Mouse (Mus musculus) kidney, embryonic 16.5 days (tissue): ENCODE data around the gene Chst15. TPM values are rescaled to one million over a fixed set of nuclear protein-coding genes. Genes with fewer than 3 reads are reported as not detected.
A peak's percentile ranks its signal among the peaks of the same experiment; 100 is the strongest.

Source experiments
- ATAC-seq: fragments of 200-750 bp; cut with Nextera tagmentation; 2 replicates; pipeline ENCODE4 v1.8.0; 2017; ENCODE audit warnings: moderate TSS enrichment; ENCODE audit not compliant: low FRiP score, low TSS enrichment
- H3K27ac ChIP-seq: fragments of 300-500 bp; sonication (generic); 2 replicates; pipeline ENCODE4 v1.5.1; 2014; ENCODE audit warnings: low read length
- H3K27me3 ChIP-seq: fragments of 300-500 bp; sonication (generic); 2 replicates; pipeline ENCODE4 v1.6.1; 2014; ENCODE audit warnings: low read length, control low read depth, mixed read lengths; ENCODE audit not compliant: insufficient read depth
- H3K36me3 ChIP-seq: fragments of 300-500 bp; sonication (generic); 2 replicates; pipeline ENCODE4 v1.6.1; 2014; ENCODE audit warnings: low read length, control low read depth, mixed read lengths; ENCODE audit not compliant: insufficient read depth
- H3K4me1 ChIP-seq: fragments of 300-500 bp; sonication (generic); 2 replicates; pipeline ENCODE4 v1.6.1; 2014; ENCODE audit warnings: low read length, control low read depth, mixed read lengths; ENCODE audit not compliant: insufficient read depth
- H3K4me2 ChIP-seq: fragments of 300-500 bp; sonication (generic); replicated peaks from 2 replicates; pipeline ENCODE4 v1.6.1; 2014; ENCODE audit warnings: low read depth, low read length
- H3K4me3 ChIP-seq: fragments of 300-500 bp; sonication (generic); 2 replicates; pipeline ENCODE4 v1.5.1; 2014; ENCODE audit warnings: mild to moderate bottlenecking, low read length
- H3K9ac ChIP-seq: fragments of 300-500 bp; sonication (generic); replicated peaks from 2 replicates; pipeline ENCODE4 v1.6.1; 2014; ENCODE audit warnings: low read length
- H3K9me3 ChIP-seq: fragments of 300-500 bp; sonication (generic); 2 replicates; pipeline ENCODE4 v1.6.1; 2016; ENCODE audit warnings: low read length, control low read depth
- WGBS: fragments of 180-500 bp; shearing (Covaris S2); extraction: QIAGEN DNeasy Blood & Tissue Kit; methylation state at CpG from one replicate; pipeline ENCODE4 v1.1.7; 2014; 5-methylcytosine and 5-hydroxymethylcytosine counted together
- polyA plus RNA-seq: library from polyadenylated mRNA; unstranded; fragments of >200 nt; fragmentation: Nextera tagmentation; extraction: Ambion mirVana; gene quantifications from 2 replicates; pipeline ENCODE4 v1.2.1, GENCODE M21; 2015

The Chst15 gene
- polyA plus RNA-seq, 1 experiment from 2014 or later: 19.7 TPM

GRCm38 (mm10) chr7:132269661-132270060 lies 47.4 kb downstream of the Chst15 start:
- H3K27me3 ChIP-seq: no peaks in the 10 kb centered on the region
- no peak overlapping the region for H3K9ac ChIP-seq
- peaks cover 17% of the 10 kb centered on the region; the same call in 1 of the 2 replicates for H3K36me3 ChIP-seq
- H3K4me2 ChIP-seq: no peak overlapping the region
- 82% methylated on average over 3 of the region's 3 CpGs for WGBS
- H3K27ac ChIP-seq: no peak overlapping the region
- H3K4me1 ChIP-seq: no peaks in the 10 kb centered on the region
- no peak for ATAC-seq
- H3K9me3 ChIP-seq: peaks cover 4% of the 10 kb centered on the region; the same call in 1 of the 2 replicates
- no peak overlapping the region for H3K4me3 ChIP-seq

- Histone ChIP-seq H3K9ac (no peak overlapping the region), H3K27ac (no peak overlapping the region), H3K9me3 (peaks cover 4% of the 10 kb centered on the region; the same call in 1 of the 2 replicates), H3K4me1 (no peaks in the 10 kb centered on the region), H3K27me3 (no peaks in the 10 kb centered on the region), H3K4me2 (no peak overlapping the region), H3K4me3 (no peak overlapping the region), H3K36me3 (peaks cover 22% of the 10 kb centered on the region; the same call in 1 of the 2 replicates)
- WGBS: 75% methylated on average over 4 of the region's 4 CpGs
- ATAC-seq: no peak
Measured at GRCm38 (mm10) chr7:132267721-132268498, 49.1 kb downstream of the Chst15 start.

DNA sequence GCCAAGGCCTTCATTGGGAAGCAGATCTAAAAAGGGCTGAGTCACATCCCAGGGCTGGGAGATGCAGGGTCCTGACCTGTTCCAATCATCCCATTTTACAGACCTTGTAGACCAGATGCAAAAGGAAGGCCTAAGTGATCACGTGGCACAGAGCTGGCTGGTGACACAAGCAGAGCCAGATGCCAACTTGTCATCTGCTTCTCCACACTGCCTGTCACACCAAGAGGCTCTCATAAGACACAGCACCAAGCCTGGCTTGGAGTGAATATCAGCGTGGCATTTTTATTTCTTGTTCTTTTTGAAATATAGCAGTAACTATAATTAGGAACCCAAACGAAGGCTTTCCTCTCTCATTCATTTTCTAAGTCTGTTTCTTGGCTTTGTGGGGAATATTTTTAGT lies 52.3 kb downstream of the Chst15 start:
- peaks cover 24% of the 10 kb centered on the region; the same call in 1 of the 2 replicates for H3K36me3 ChIP-seq

DNA sequence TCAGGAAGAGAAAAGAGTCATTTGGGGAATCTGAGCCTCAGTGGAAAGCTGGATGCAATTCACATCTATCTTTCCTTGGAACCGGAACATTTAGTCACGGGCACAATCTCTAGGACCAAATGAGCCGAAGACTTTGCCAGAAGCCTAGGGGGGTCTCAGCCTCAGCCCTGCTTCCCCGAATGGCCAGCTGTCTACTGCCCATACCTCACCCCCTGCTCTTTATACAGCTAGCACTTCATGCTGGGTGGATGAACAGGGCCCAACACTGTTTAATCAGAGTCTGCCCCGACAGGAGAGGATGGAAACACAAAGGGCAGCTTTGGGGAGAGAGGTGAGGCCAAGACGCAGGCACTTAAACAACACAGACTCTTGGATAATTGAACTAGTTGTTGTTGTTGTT lies 53.8 kb downstream of the Chst15 start:
- H3K4me1 ChIP-seq: peaks cover 15% of the 10 kb centered on the region
- no peak overlapping the region for H3K9ac ChIP-seq
- H3K27ac ChIP-seq: no peak overlapping the region
- H3K9me3 ChIP-seq: no peaks in the 10 kb centered on the region
- no peak overlapping the region for H3K4me2 ChIP-seq
- no peaks in the 10 kb centered on the region for H3K27me3 ChIP-seq
- peaks cover 23% of the 10 kb centered on the region; the same call in 1 of the 2 replicates for H3K36me3 ChIP-seq
- H3K4me3 ChIP-seq: no peak overlapping the region
- no peak for ATAC-seq
- 76% methylated on average over 6 of the region's 6 CpGs for WGBS

More for the DNA sequence above, 52.3 kb downstream of the Chst15 start:
- Histone ChIP-seq H3K4me3 (no peak overlapping the region), H3K9ac (no peak overlapping the region), H3K9me3 (no peaks in the 10 kb centered on the region), H3K27me3 (no peaks in the 10 kb centered on the region), H3K4me1 (peaks cover 4% of the 10 kb centered on the region), H3K4me2 (no peak overlapping the region), H3K27ac (no peak overlapping the region)
- 77% methylated on average over 3 of the region's 3 CpGs for WGBS
- ATAC-seq: no peak

DNA sequence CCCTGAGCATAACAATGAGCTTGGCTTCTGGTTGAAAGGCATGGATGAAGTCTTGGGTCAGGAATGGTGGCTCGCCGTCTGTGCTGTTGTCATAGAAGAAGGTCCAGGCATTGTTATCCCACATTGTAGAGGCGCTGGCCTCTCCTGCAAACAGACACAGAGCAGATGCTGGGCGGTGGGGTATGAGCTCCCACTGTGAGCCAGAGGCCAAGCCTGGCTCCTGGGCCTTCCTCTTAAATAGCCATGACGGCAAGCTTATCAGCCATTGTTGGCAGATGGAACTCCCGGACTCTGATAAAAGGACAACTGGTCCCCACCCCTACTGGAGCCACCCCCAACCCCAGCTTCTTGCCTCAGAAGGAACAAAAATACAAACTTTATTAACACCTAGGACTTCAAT lies 54.3 kb downstream of the Chst15 start:
- H3K4me2 ChIP-seq: no peak overlapping the region
- peaks cover 21% of the 10 kb centered on the region; the same call in 1 of the 2 replicates for H3K36me3 ChIP-seq
- no peak overlapping the region for H3K4me3 ChIP-seq
- H3K27me3 ChIP-seq: no peaks in the 10 kb centered on the region
- H3K9ac ChIP-seq: no peak overlapping the region
- no peak for ATAC-seq
- peaks cover 15% of the 10 kb centered on the region for H3K4me1 ChIP-seq
- WGBS: 76% methylated on average over 6 of the region's 6 CpGs
- no peaks in the 10 kb centered on the region for H3K9me3 ChIP-seq
- H3K27ac ChIP-seq: no peak overlapping the region

- peaks cover 15% of the 10 kb centered on the region for H3K4me1 ChIP-seq
- peaks cover 16% of the 10 kb centered on the region; the same call in 1 of the 2 replicates for H3K36me3 ChIP-seq
- H3K4me2 ChIP-seq: no peak overlapping the region
- WGBS: 72% methylated on average over 3 of the region's 3 CpGs
- no peaks in the 10 kb centered on the region for H3K27me3 ChIP-seq
- no peak overlapping the region for H3K27ac ChIP-seq
- no peak overlapping the region for H3K9ac ChIP-seq
- no peaks in the 10 kb centered on the region for H3K9me3 ChIP-seq
- no peak for ATAC-seq
- no peak overlapping the region for H3K4me3 ChIP-seq
Measured at GRCm38 (mm10) chr7:132261885-132262284, 55.1 kb downstream of the Chst15 start.

- H3K4me2 ChIP-seq: no peak overlapping the region
- no peak overlapping the region; the same call in 1 of the 2 replicates for H3K27ac ChIP-seq
- H3K27me3 ChIP-seq: no peaks in the 10 kb centered on the region
- no peaks in the 10 kb centered on the region for H3K9me3 ChIP-seq
- H3K4me3 ChIP-seq: no peak overlapping the region
- peaks cover 15% of the 10 kb centered on the region for H3K4me1 ChIP-seq
- H3K36me3 ChIP-seq: peaks cover 9% of the 10 kb centered on the region; the same call in 1 of the 2 replicates
- WGBS: 51% methylated on average over 5 of the region's 5 CpGs
- H3K9ac ChIP-seq: no peak overlapping the region
- no peak for ATAC-seq
Measured at GRCm38 (mm10) chr7:132260632-132261031, 56.4 kb downstream of the Chst15 start.

DNA sequence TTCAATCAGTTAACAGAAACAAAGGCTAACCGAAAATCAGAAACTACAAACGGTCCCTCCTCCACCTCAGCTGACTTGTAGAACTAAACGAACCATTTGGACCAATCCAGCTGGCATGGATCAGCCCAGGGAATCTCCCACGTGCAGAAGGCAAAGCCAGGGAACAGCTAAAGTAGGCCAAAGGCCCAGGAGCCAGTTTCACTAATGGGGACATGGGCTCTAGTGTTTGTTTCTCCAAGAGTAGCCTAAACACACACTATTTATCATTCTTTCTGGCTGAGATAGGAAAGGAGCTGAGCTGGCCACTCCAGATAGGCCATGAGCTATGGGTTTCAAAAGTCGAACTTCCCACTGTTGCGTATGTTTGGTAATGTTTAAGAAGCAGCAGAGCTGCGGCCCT lies 58.2 kb downstream of the Chst15 start:
- Histone ChIP-seq H3K4me2 (no peak overlapping the region), H3K4me1 (peaks cover 15% of the 10 kb centered on the region), H3K9me3 (no peaks in the 10 kb centered on the region), H3K36me3 (peaks cover 9% of the 10 kb centered on the region; the same call in 1 of the 2 replicates), H3K27me3 (no peaks in the 10 kb centered on the region), H3K4me3 (no peak overlapping the region), H3K27ac (peak overlapping the region; percentile 72), H3K9ac (no peak overlapping the region)
- ATAC-seq: peak; percentile 62
- 32% methylated on average over 7 of the region's 7 CpGs for WGBS

- no peaks in the 10 kb centered on the region for H3K9me3 ChIP-seq
- ATAC-seq: peak; percentile 41; the same call in 1 of the 2 replicates
- H3K27ac ChIP-seq: peak overlapping the region; percentile 72; the same call in 1 of the 2 replicates
- no peaks in the 10 kb centered on the region for H3K27me3 ChIP-seq
- no peak overlapping the region for H3K4me3 ChIP-seq
- H3K4me1 ChIP-seq: peaks cover 15% of the 10 kb centered on the region
- H3K36me3 ChIP-seq: peaks cover 4% of the 10 kb centered on the region; the same call in 1 of the 2 replicates
- 43% methylated on average over 5 of the region's 5 CpGs for WGBS
- no peak overlapping the region for H3K9ac ChIP-seq
- no peak overlapping the region for H3K4me2 ChIP-seq
Measured at GRCm38 (mm10) chr7:132258216-132258615, 58.8 kb downstream of the Chst15 start.

DNA sequence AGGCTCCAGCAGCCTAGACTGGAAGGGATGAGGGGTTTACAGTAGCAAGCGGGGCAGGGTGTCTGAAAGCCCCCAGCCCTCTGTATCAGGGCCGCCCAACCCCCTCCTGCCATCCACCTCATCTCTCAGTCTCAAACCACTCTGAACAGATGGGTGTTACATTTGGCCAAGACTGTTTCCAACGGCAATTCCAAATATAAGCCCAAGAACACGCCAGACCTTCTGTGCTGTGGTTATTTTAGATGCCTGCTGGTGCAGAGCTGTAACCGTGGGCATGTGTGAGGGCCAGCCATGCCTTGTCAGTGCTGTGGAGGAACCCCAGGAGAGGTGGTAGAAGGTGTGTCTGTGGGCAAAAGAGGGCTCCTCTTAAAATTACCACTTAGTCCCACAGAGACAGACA lies 63.5 kb downstream of the Chst15 start:
- H3K27ac ChIP-seq: no peak overlapping the region
- WGBS: 85% methylated on average over 5 of the region's 5 CpGs
- H3K9ac ChIP-seq: no peak overlapping the region
- H3K9me3 ChIP-seq: no peaks in the 10 kb centered on the region
- H3K4me2 ChIP-seq: no peak overlapping the region
- no peak overlapping the region for H3K4me3 ChIP-seq
- H3K4me1 ChIP-seq: peaks cover 8% of the 10 kb centered on the region
- ATAC-seq: no peak
- no peaks in the 10 kb centered on the region for H3K27me3 ChIP-seq
- H3K36me3 ChIP-seq: no peaks in the 10 kb centered on the region; the same call in 1 of the 2 replicates
